Mouse (Mus musculus) hindbrain, embryonic 15.5 days (tissue): ENCODE data around the gene Pik3c2g. TPM values are rescaled to one million over a fixed set of nuclear protein-coding genes. Genes with fewer than 3 reads are reported as not detected.

ENCODE experiments used
- ATAC-seq: fragments of 200-750 bp; cut with Nextera tagmentation; 2 replicates; pipeline ENCODE4 v1.8.0; 2017; ENCODE audit warnings: low read depth, moderate number of reproducible peaks, moderate TSS enrichment; ENCODE audit not compliant: low FRiP score
- H3K27ac ChIP-seq: fragments of 300-500 bp; sonication (generic); replicated peaks from 2 replicates; pipeline ENCODE4 v1.5.1; 2015; ENCODE audit warnings: mild to moderate bottlenecking, inconsistent platforms
- H3K27me3 ChIP-seq: fragments of 300-500 bp; sonication (generic); 2 replicates; pipeline ENCODE4 v1.6.1; 2015; ENCODE audit warnings: control low read depth, inconsistent platforms
- H3K36me3 ChIP-seq: fragments of 300-500 bp; sonication (generic); 2 replicates; pipeline ENCODE4 v1.6.1; 2015; ENCODE audit warnings: control low read depth, inconsistent platforms
- H3K4me1 ChIP-seq: fragments of 300-500 bp; sonication (generic); replicated peaks from 2 replicates; pipeline ENCODE4 v1.6.1; 2015; ENCODE audit warnings: control low read depth, inconsistent platforms
- H3K4me2 ChIP-seq: fragments of 300-500 bp; sonication (generic); 2 replicates; pipeline ENCODE4 v1.6.1; 2015; ENCODE audit warnings: moderate library complexity, mild to moderate bottlenecking, inconsistent platforms
- H3K4me3 ChIP-seq: fragments of 300-500 bp; sonication (generic); 2 replicates; pipeline ENCODE4 v1.5.1; 2015; ENCODE audit warnings: mild to moderate bottlenecking, inconsistent platforms
- H3K9ac ChIP-seq: fragments of 300-500 bp; sonication (generic); 2 replicates; pipeline ENCODE4 v1.6.1; 2015; ENCODE audit warnings: inconsistent platforms
- H3K9me3 ChIP-seq: fragments of 300-500 bp; sonication (generic); 2 replicates; pipeline ENCODE4 v1.6.1; 2016; ENCODE audit warnings: control low read depth, inconsistent platforms
- WGBS: fragments of 180-500 bp; shearing (Covaris S2); methylation state at CpG from one replicate; pipeline ENCODE4 v1.1.7; 2015; 5-methylcytosine and 5-hydroxymethylcytosine counted together
- polyA plus RNA-seq: library from polyadenylated mRNA; unstranded; fragments of >200 nt; fragmentation: Nextera tagmentation; extraction: Ambion mirVana; gene quantifications from 2 replicates; pipeline ENCODE4 v1.2.1, GENCODE M21; 2015

Pik3c2g gene
- polyA plus RNA-seq, 1 experiment from 2014 or later: 0.71 TPM

DNA sequence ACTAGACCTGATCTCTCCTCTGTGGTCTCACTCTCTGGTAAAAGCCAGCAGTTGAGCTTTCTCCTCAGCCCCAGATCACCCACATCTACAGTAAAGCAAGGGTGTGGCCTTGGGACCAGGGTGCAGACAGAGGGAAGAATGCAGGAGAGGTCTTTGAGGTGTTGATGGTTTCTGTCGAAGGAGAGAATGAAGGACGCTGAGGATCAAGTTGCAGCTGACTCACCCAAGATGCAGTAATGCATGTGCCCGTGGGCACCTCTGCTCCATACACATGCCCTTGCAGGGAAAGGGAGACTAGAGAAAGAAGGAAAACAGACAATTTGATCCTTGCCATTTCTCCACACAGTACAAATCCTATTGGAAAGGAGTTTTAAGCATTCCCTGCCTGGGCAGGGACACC, 5.1 kb downstream of the Pik3c2g start:
- ATAC-seq: no peak
- H3K4me1 ChIP-seq: peaks cover 4% of the 10 kb centered on the region
- no peaks in the 10 kb centered on the region for H3K27me3 ChIP-seq
- no peak overlapping the region for H3K4me3 ChIP-seq
- WGBS: 44% methylated on average over 3 of the region's 3 CpGs
- no peaks in the 10 kb centered on the region for H3K36me3 ChIP-seq
- H3K9me3 ChIP-seq: no peaks in the 10 kb centered on the region
- H3K4me2 ChIP-seq: no peak overlapping the region
- H3K9ac ChIP-seq: no peak overlapping the region
- no peak overlapping the region for H3K27ac ChIP-seq

DNA sequence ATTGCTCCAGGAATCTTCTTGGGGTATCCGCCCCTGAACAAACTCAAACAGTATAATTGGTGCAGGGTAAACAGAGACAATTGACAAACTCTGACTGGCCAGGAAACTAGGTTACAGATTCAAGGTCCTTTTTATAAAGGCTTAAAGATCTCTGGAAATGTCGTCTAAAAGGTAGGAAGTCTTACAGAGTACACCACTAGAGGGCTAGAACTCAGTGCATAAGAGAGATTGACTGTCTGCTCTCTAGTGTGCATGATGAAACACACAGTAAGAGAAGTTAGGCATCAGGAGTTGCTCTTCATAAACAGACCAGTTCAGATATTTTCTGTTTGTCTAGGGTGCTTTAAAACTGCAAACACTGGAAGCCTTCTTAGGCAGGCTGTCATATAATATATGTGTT, 9.4 kb downstream of the Pik3c2g start:
- H3K4me2 ChIP-seq: no peak overlapping the region
- no peak overlapping the region for H3K27ac ChIP-seq
- H3K4me3 ChIP-seq: no peak overlapping the region
- H3K36me3 ChIP-seq: no peaks in the 10 kb centered on the region
- no peaks in the 10 kb centered on the region for H3K9me3 ChIP-seq
- no peaks in the 10 kb centered on the region for H3K4me1 ChIP-seq
- 38% methylated on average over 2 of the region's 2 CpGs for WGBS
- no peak for ATAC-seq
- no peaks in the 10 kb centered on the region for H3K27me3 ChIP-seq
- H3K9ac ChIP-seq: no peak overlapping the region

DNA sequence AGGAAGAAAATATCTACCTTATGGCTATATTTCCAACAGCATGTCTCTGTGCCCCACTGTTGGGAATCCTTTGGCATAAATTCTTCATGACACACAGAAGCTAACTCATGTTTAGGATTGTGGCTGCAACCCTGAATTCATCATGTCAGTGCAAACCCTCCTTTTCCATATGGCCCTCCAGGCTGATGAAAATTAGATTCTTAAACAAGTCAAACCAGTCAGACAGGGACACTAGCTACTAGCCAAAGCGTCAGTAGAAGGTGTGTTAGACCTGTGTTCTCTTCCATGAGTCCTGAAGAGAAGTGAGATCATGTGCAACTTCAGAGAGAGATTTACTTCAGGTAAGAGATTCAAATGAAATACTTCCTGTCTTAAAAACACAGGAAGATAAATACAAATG, 12.2 kb downstream of the Pik3c2g start:
- 84% methylated on average over 1 of the region's 1 CpGs for WGBS

DNA sequence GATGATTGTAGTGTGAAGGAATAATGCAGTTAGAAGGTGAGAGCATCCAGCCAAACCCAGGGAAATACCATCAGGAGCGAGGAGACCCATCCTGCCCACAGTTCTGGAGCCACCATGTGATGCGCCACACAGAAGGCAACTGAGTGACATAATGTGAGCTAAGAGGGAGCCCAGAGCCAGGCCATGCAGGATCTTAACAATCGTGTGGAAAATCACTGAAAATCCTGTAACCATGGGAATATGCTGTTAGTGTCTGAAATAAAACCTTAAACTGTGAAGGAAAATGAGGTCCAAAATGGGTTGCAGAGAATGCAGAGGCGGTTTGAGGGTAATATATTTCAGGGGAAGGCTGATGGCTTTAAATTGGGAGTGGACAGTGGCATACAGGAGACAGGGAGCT, 31.8 kb downstream of the Pik3c2g start:
- no peak for ATAC-seq

More for the DNA sequence above, 12.2 kb downstream of the Pik3c2g start:
- H3K4me2 ChIP-seq: no peak overlapping the region
- H3K4me3 ChIP-seq: no peak overlapping the region
- no peaks in the 10 kb centered on the region for H3K36me3 ChIP-seq
- H3K27ac ChIP-seq: no peak overlapping the region
- no peaks in the 10 kb centered on the region for H3K9me3 ChIP-seq
- H3K27me3 ChIP-seq: no peaks in the 10 kb centered on the region
- no peaks in the 10 kb centered on the region for H3K4me1 ChIP-seq
- H3K9ac ChIP-seq: no peak overlapping the region
- ATAC-seq: no peak

DNA sequence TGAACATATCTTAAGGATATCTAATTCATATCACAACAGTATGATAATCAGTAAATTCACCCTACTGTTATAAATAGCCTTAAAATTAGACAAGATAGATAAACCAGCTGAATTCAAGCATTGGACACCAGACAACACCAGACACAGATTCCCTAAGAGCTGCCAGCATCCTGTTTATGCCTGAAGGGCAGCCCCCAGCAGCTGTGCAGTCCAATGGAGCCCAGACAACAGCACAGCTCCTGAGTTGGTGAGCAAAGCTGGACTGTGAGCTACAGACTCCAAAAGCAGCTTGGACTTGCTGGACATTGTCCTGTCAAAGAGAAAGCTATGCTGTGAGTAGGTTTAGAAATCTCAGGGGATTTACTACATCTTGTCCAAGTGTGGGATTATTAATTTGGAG, 37.7 kb downstream of the Pik3c2g start:
- no peaks in the 10 kb centered on the region for H3K27me3 ChIP-seq
- H3K27ac ChIP-seq: no peak overlapping the region
- no peak for ATAC-seq
- H3K36me3 ChIP-seq: no peaks in the 10 kb centered on the region
- no peaks in the 10 kb centered on the region for H3K4me1 ChIP-seq
- no peak overlapping the region for H3K9ac ChIP-seq
- no peak overlapping the region for H3K4me3 ChIP-seq
- H3K4me2 ChIP-seq: no peak overlapping the region
- H3K9me3 ChIP-seq: no peaks in the 10 kb centered on the region

More for the DNA sequence above, 31.8 kb downstream of the Pik3c2g start:
- no peaks in the 10 kb centered on the region for H3K4me1 ChIP-seq
- no peak overlapping the region for H3K27ac ChIP-seq
- no peak overlapping the region for H3K4me2 ChIP-seq
- WGBS: 86% methylated on average over 4 of the region's 4 CpGs
- H3K36me3 ChIP-seq: no peaks in the 10 kb centered on the region
- no peak overlapping the region for H3K9ac ChIP-seq
- no peaks in the 10 kb centered on the region for H3K9me3 ChIP-seq
- H3K27me3 ChIP-seq: no peaks in the 10 kb centered on the region
- no peak overlapping the region for H3K4me3 ChIP-seq

DNA sequence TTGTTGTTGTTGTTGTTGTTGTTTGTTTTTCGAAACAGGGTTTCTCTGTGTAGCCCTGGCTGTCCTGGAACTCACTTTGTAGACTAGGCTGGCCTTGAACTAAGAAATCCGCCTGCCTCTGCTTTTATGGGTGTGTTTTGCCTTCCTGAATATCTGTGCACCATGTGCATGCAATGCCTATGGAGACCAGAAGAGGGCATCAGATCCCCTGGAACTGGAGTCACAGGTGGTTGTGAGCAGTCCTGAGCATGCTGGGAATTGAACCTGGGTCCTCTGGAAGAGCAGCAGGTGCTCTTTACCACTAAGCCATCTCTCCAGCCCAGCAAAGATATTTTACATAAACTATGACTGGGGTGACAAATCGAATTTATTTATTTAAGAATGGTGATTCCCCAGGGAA, 47.5 kb downstream of the Pik3c2g start:
- no peak overlapping the region for H3K4me3 ChIP-seq
- no peaks in the 10 kb centered on the region for H3K27me3 ChIP-seq
- WGBS: 87% methylated on average over 3 of the region's 3 CpGs
- no peak for ATAC-seq
- no peak overlapping the region for H3K27ac ChIP-seq
- no peaks in the 10 kb centered on the region for H3K4me1 ChIP-seq
- no peak overlapping the region for H3K4me2 ChIP-seq
- H3K9ac ChIP-seq: no peak overlapping the region
- no peaks in the 10 kb centered on the region for H3K36me3 ChIP-seq
- no peaks in the 10 kb centered on the region for H3K9me3 ChIP-seq

DNA sequence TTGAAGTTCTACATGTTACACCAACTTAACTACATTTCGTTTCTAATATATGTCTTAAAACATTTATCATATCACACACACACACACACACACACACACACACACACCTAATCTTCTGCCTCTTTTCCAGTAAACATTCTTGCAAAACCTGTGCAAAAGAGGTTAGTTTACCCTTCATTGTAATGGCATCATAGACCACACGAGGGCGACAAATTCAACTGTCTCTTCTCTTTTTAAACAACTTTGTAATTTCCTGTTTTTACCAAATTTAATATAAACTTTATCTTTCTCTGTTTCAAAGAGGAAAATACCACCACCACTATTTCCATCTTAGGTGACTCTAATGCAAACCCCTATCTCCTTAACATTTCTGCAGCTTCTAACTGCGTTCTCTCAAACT, 68.4 kb downstream of the Pik3c2g start:
- Histone ChIP-seq H3K27ac (no peak overlapping the region), H3K9ac (no peak overlapping the region), H3K27me3 (no peaks in the 10 kb centered on the region), H3K4me3 (no peak overlapping the region), H3K9me3 (no peaks in the 10 kb centered on the region), H3K4me1 (no peaks in the 10 kb centered on the region), H3K4me2 (no peak overlapping the region), H3K36me3 (no peaks in the 10 kb centered on the region)
- ATAC-seq: no peak
- WGBS: 32% methylated on average over 4 of the region's 4 CpGs

DNA sequence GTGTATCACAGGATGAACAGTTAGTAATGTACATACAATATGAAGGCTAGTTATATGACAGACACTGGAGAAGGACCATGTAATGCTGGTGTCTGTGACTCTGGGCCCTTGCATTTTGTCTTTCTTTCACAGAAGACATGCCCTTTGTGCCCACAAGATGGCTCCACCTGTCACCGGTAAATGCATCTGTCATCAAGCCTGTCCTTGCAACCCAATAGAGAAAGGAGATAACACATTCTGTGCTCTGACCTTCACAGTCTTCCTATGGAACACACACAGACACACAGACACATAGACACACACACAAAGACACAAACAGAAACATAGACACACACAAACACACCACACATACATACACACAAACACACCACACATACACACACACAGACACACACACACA, 75.4 kb downstream of the Pik3c2g start:
- Histone ChIP-seq H3K9ac (no peak overlapping the region), H3K4me2 (no peak overlapping the region), H3K4me1 (no peaks in the 10 kb centered on the region), H3K4me3 (no peak overlapping the region), H3K9me3 (no peaks in the 10 kb centered on the region), H3K27me3 (no peaks in the 10 kb centered on the region), H3K27ac (no peak overlapping the region), H3K36me3 (no peaks in the 10 kb centered on the region)
- ATAC-seq: peak; percentile 59; the same call in 1 of the 2 replicates
- WGBS: 44% methylated on average over 1 of the region's 1 CpGs

DNA sequence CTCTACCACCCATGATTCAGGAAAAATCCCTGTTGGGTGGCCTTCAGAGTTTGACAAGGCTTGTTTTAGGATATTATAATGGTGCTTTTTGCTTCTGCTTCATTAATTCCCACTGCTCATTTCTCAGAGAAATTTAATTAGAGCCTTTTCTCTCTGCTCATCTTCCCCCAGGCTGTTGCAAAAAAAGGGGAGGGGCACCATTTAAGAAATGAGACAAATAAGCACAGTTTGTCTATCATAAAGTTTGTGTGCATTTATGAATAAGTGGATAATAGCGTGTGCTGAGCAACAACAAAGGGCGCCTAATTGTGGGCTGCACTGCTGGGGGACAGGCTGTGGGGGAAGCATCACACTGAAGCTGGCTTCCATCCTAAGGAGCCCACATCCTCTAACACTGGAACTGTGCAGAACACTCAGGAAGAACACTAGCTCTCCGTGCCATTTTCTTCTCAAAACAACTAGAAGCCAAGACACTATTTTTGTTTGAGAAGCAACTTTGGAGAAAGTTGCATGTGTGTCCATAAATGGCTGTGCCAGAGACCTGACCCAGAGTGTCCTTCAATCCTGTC, 131.5 kb downstream of the Pik3c2g start:
- ATAC-seq: no peak; the same call in 1 of the 2 replicates
- WGBS: 72% methylated on average over 3 of the region's 3 CpGs
- H3K36me3 ChIP-seq: no peaks in the 10 kb centered on the region

DNA sequence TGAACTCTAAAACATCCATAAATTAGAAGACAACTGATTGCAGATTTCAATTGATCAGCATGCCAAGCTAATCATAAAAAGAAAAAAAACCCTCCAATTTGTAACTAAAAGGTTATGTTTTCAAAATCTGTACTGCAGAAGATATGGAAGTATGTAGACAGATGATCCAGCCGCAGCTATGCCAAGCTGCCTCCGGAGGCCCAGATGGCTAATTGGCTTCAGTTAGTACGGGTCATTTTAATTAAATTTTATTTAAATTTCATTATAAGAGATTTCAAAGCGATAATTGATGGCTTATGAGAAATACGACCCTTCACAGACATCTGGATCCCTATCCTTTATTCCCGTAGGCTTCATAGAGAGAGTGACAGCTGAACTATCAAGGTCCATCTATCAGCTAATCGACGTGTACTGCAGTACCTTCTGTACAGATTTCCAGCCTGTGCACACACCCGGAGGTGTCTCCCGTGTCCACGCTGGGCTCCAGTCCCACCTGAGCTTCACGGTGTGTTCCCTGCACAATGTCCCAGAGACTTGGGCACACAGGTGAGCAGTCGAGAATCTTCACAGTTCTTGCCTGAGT, 132.7 kb downstream of the Pik3c2g start:
- no peak overlapping the region for H3K27ac ChIP-seq
- H3K36me3 ChIP-seq: no peaks in the 10 kb centered on the region
- no peaks in the 10 kb centered on the region for H3K27me3 ChIP-seq
- H3K9ac ChIP-seq: no peak overlapping the region
- ATAC-seq: peak; percentile 65; the same call in 1 of the 2 replicates
- 0 out of 2 replicates have a peak, but pooled peaks cover 2% of the 10 kb centered on the region for H3K4me1 ChIP-seq
- 49% methylated on average over 13 of the region's 13 CpGs for WGBS
- H3K4me3 ChIP-seq: no peak overlapping the region
- no peak overlapping the region for H3K4me2 ChIP-seq
- H3K9me3 ChIP-seq: no peaks in the 10 kb centered on the region

More for the DNA sequence above, 131.5 kb downstream of the Pik3c2g start:
- Histone ChIP-seq H3K9me3 (no peaks in the 10 kb centered on the region), H3K4me2 (no peak overlapping the region), H3K27me3 (no peaks in the 10 kb centered on the region), H3K4me1 (0 out of 2 replicates have a peak, but pooled peaks cover 2% of the 10 kb centered on the region), H3K4me3 (no peak overlapping the region), H3K9ac (no peak overlapping the region), H3K27ac (no peak overlapping the region)

DNA sequence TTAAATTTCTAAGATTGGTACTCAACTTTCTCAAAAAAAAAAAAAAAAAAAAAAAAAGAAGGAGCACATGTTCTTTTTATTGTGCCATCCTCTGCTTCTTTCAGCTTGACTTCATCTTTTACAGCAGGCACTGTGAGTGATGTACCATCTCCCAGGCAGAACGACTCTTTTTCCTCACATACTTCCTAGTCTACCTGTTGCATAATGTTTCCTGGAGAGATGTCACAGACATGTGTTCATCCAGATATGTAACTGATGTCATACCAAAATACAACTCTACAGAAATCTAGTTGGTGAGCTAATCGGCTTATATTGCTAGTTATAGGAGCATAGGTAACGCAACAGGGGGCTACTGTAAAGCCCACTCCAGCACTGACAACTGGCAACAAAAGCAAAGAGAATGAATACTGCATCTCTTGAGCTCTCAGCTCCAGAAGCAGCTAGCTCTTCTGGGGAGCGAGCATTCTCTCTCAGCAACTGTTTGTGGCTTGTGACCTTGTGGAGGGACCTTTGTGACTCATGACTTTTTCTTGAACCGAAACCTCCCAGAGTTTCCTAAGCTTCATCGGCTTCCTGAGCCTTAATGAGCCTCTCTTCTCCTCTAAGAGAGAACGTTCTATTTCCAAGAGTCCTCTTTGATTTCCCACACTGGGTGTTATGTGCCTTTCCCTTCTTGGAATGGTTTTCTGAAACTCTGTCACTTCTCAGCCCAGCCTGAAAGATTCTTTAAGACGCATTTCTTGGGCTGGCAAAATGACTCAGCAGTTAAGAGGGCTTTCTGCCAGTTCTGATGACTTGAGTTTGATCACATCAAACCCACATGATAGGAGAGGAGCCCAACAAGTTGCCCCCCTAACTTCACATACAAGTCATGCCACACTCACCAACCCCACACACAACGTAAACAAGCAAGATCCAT, 148.9 kb downstream of the Pik3c2g start:
- no peak for ATAC-seq
- H3K4me1 ChIP-seq: no peaks in the 10 kb centered on the region

DNA sequence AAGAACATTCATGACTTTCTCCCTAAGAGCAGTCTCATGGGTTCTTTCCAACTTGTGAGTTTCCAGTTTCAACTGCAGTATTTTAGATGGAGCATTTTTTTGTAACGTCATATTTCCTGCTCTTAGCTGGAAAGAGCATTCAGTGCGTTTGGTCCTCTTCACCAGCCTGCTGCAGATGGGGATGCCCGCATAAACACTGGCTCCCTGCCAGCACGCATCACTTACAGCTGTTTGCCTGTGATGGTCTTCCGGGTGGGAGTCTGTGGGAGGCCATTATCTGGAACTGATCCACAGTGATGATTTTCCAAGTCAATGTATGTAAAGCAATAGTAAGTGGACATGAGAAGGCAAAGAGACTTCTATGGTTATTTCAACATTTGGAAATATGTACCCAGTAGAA, 151.3 kb downstream of the Pik3c2g start:
- Histone ChIP-seq H3K4me1 (no peaks in the 10 kb centered on the region), H3K4me2 (no peak overlapping the region), H3K9ac (no peak overlapping the region), H3K4me3 (no peak overlapping the region), H3K27ac (no peak overlapping the region), H3K36me3 (no peaks in the 10 kb centered on the region), H3K9me3 (no peaks in the 10 kb centered on the region), H3K27me3 (no peaks in the 10 kb centered on the region)
- 31% methylated on average over 5 of the region's 5 CpGs for WGBS
- ATAC-seq: no peak

More for the DNA sequence above, 148.9 kb downstream of the Pik3c2g start:
- Histone ChIP-seq H3K36me3 (no peaks in the 10 kb centered on the region), H3K9me3 (no peaks in the 10 kb centered on the region), H3K4me2 (no peak overlapping the region), H3K27ac (no peak overlapping the region), H3K9ac (no peak overlapping the region), H3K27me3 (no peaks in the 10 kb centered on the region), H3K4me3 (no peak overlapping the region)
- WGBS: 88% methylated on average over 9 of the region's 9 CpGs
